In genomic region chr6:12169431-12169830, GRCm38 (mm10) we compare ENCODE assay signal across 25 mouse cellular contexts.
DNase-seq lines count a peak whose midpoint lies in the region; ATAC-seq lines count a peak whose summit lies in the region.
"Had no signal": no experiment of that assay in that cellular context is flagged by ENCODE, and none has a peak within 500 bp of the region (broad histone marks: within the 10 kb centered on the region; RNA-seq: fewer than 3 reads in every experiment).

No protein-coding gene starts in this region.

- H3K4me2 ChIP-seq in hindbrain, embryonic 11.5 days (replicated peaks; ENCODE audit: low read depth, low read length), result no peak overlapping the region
- H3K4me2 ChIP-seq in hindbrain, embryonic 12.5 days (replicated peaks), result no peak overlapping the region
- H3K4me2 ChIP-seq in liver, embryonic 11.5 days, result no peak overlapping the region
- H3K4me2 ChIP-seq: embryonic facial prominence, embryonic 15.5 days; forebrain, embryonic 15.5 days; heart, embryonic 11.5 days; heart, embryonic 15.5 days; hindbrain, embryonic 15.5 days had no signal

- H3K4me1 ChIP-seq in hindbrain, embryonic 11.5 days (replicated peaks; ENCODE audit: control insufficient read depth, insufficient read depth, low read length), result no peaks in the 10 kb centered on the region
- no peaks in the 10 kb centered on the region for H3K4me1 ChIP-seq in hindbrain, embryonic 12.5 days
- no peaks in the 10 kb centered on the region for H3K4me1 ChIP-seq in liver, embryonic 11.5 days (replicated peaks; ENCODE audit: control insufficient read depth, insufficient read depth, low read length)
- H3K4me1 ChIP-seq: embryonic facial prominence, embryonic 15.5 days; forebrain, embryonic 10.5 days; forebrain, embryonic 15.5 days; heart, embryonic 15.5 days; hindbrain, embryonic 15.5 days had no signal

- peak; percentile 94 for ATAC-seq in cerebellum, adult (ENCODE audit: insufficient number of reproducible peaks, low FRiP score, low TSS enrichment)
- ATAC-seq in hindbrain, embryonic 11.5 days (ENCODE audit: low FRiP score), result no peak
- ATAC-seq in hindbrain, embryonic 12.5 days (ENCODE audit: low FRiP score), result no peak
- ATAC-seq in liver, embryonic 11.5 days (replicated peaks; ENCODE audit: low FRiP score), result no peak
- ATAC-seq: CD4-positive, CD25-positive, alpha-beta regulatory T cell, adult 4 months; forebrain, embryonic 15.5 days; intestine, embryonic 16.5 days had no signal

- no peak overlapping the region for H3K4me3 ChIP-seq in hindbrain, embryonic 11.5 days (ENCODE audit: low read depth, low read length)
- H3K4me3 ChIP-seq in hindbrain, embryonic 12.5 days, result no peak overlapping the region
- no peak overlapping the region for H3K4me3 ChIP-seq in liver, embryonic 11.5 days (ENCODE audit: low read depth, low read length)
- H3K4me3 ChIP-seq: embryonic facial prominence, embryonic 15.5 days; erythroblast, embryonic 14.5 days; forebrain, embryonic 10.5 days; forebrain, embryonic 15.5 days; heart, adult 2 months; heart, embryonic 15.5 days; hindbrain, embryonic 15.5 days had no signal

- no peaks in the 10 kb centered on the region for H3K27me3 ChIP-seq in hindbrain, embryonic 11.5 days (ENCODE audit: control insufficient read depth, insufficient read depth, low read length)
- no peaks in the 10 kb centered on the region for H3K27me3 ChIP-seq in hindbrain, embryonic 12.5 days
- H3K27me3 ChIP-seq in liver, embryonic 11.5 days (replicated peaks; ENCODE audit: control insufficient read depth, insufficient read depth, low read length), result no peaks in the 10 kb centered on the region
- H3K27me3 ChIP-seq: embryonic facial prominence, embryonic 15.5 days; forebrain, embryonic 15.5 days; heart, embryonic 15.5 days; hindbrain, embryonic 15.5 days had no signal

- no peak for DNase-seq in cerebellum, postnatal 4 days (ENCODE audit: low spot score in 2 of 2)
- DNase-seq in cerebellum, adult 11-12 months, result peak; percentile 80
- DNase-seq in cerebellum, adult 9-10 months, result peak; percentile 82
- peak; percentile 68 to 70 for DNase-seq in cerebellum, postnatal 25 days
- no peak for DNase-seq in hindbrain, embryonic 11.5 days (ENCODE audit: low spot score)
- DNase-seq in liver, embryonic 11.5 days (ENCODE audit: low spot score), result no peak
- DNase-seq: adrenal gland, postnatal 25 days; B cell, adult 2 months; embryo, embryonic 11 days; gastrocnemius, postnatal 14 days; heart, adult 2 months; heart, postnatal 14 days; kidney, adult 2 months had no signal

- 73% methylated on average over 7 of the region's 7 CpGs for WGBS in hindbrain, embryonic 11.5 days
- WGBS in hindbrain, embryonic 12.5 days, result 74% methylated on average over 7 of the region's 7 CpGs
- WGBS in liver, embryonic 11.5 days, result 62% methylated on average over 7 of the region's 7 CpGs

- no peak overlapping the region for H3K27ac ChIP-seq in hindbrain, embryonic 11.5 days (ENCODE audit: low read depth, low read length)
- H3K27ac ChIP-seq in hindbrain, embryonic 12.5 days, result no peak overlapping the region
- no peak overlapping the region for H3K27ac ChIP-seq in liver, embryonic 11.5 days (ENCODE audit: low read depth, low read length)
- H3K27ac ChIP-seq: embryonic facial prominence, embryonic 15.5 days; forebrain, embryonic 10.5 days; forebrain, embryonic 15.5 days; heart, adult 2 months; heart, embryonic 15.5 days; hindbrain, embryonic 15.5 days had no signal

- no peaks in the 10 kb centered on the region for H3K9me3 ChIP-seq in hindbrain, embryonic 11.5 days (ENCODE audit: control insufficient read depth, low read length)
- no peaks in the 10 kb centered on the region for H3K9me3 ChIP-seq in hindbrain, embryonic 12.5 days (replicated peaks)
- H3K9me3 ChIP-seq in liver, embryonic 11.5 days (ENCODE audit: control insufficient read depth, low read length), result no peaks in the 10 kb centered on the region
- H3K9me3 ChIP-seq: embryonic facial prominence, embryonic 15.5 days; forebrain, embryonic 10.5 days; forebrain, embryonic 15.5 days; G1E; heart, embryonic 15.5 days; hindbrain, embryonic 15.5 days had no signal

- H3K36me3 ChIP-seq in hindbrain, embryonic 11.5 days (ENCODE audit: control insufficient read depth, insufficient read depth, low read length), result no peaks in the 10 kb centered on the region
- H3K36me3 ChIP-seq in hindbrain, embryonic 12.5 days, result no peaks in the 10 kb centered on the region
- no peaks in the 10 kb centered on the region for H3K36me3 ChIP-seq in liver, embryonic 11.5 days (ENCODE audit: control insufficient read depth, insufficient read depth, low read length)
- H3K36me3 ChIP-seq: embryonic facial prominence, embryonic 15.5 days; forebrain, embryonic 10.5 days; forebrain, embryonic 15.5 days; G1E; heart, embryonic 15.5 days; hindbrain, embryonic 15.5 days had no signal

- no peak overlapping the region for H3K9ac ChIP-seq in hindbrain, embryonic 11.5 days (ENCODE audit: low read depth, low read length)
- no peak overlapping the region for H3K9ac ChIP-seq in hindbrain, embryonic 12.5 days
- no peak overlapping the region for H3K9ac ChIP-seq in liver, embryonic 11.5 days (ENCODE audit: low read depth, low read length)
- H3K9ac ChIP-seq: embryonic facial prominence, embryonic 15.5 days; forebrain, embryonic 15.5 days; heart, embryonic 15.5 days; hindbrain, embryonic 15.5 days had no signal

Comparison
In these comparisons a context has a peak if more than half of its experiments do, and no peak if none do; other contexts are left out.
1. DNase-seq: peak in cerebellum, adult 11-12 months (single experiment), cerebellum, adult 9-10 months (single experiment) and cerebellum, postnatal 25 days (2 of 2); none in cerebellum, postnatal 4 days (0 of 2), hindbrain, embryonic 11.5 days (single experiment) and liver, embryonic 11.5 days (single experiment).